Comparison of ENCODE assay signal across 24 mouse cellular contexts in the genomic region with DNA sequence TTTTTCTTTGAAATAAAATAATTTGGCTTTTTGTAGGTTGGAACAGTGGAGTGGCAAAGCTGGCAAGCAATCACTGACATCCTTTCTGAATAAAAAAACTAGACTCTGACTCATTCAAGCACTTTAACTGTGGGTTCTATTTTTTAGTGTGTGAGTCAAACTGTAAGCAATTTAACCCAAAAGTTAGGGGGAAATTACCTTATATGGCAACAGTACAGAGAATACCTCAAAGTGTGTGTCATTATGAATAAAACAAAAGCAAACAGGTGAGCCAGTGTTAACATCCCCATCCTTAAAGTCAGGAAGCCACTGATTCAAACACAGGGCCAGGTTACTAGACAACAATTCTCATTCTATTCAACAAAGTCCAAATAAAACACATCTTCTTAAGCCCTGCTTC. TPM values are rescaled to one million over a fixed set of nuclear protein-coding genes. Genes with fewer than 3 reads are reported as not detected.
DNase-seq lines count a peak whose midpoint lies in the region; ATAC-seq and TF ChIP-seq lines count a peak whose summit lies in the region.
"Had no signal": no experiment of that assay in that cellular context is flagged by ENCODE, and none has a peak within 500 bp of the region (broad histone marks: within the 10 kb centered on the region; RNA-seq: fewer than 3 reads in every experiment).

No protein-coding gene starts in this region.

- no peak overlapping the region for H3K4me2 ChIP-seq in stomach, postnatal 0 days (replicated peaks; ENCODE audit: low read depth)
- H3K4me2 ChIP-seq: forebrain, embryonic 12.5 days; heart, embryonic 13.5 days; hindbrain, embryonic 13.5 days; limb, embryonic 13.5 days; liver, embryonic 12.5 days; midbrain, embryonic 11.5 days had no signal

- no peak overlapping the region for H3K9ac ChIP-seq in stomach, postnatal 0 days (ENCODE audit: low read length)
- H3K9ac ChIP-seq: forebrain, embryonic 12.5 days; heart, embryonic 13.5 days; hindbrain, embryonic 13.5 days; limb, embryonic 13.5 days; liver, embryonic 12.5 days had no signal

- H3K4me3 ChIP-seq in limb, embryonic 10.5 days, result no peak overlapping the region
- no peak overlapping the region for H3K4me3 ChIP-seq in stomach, postnatal 0 days (ENCODE audit: low read depth, low read length)
- H3K4me3 ChIP-seq: forebrain, embryonic 12.5 days; heart, adult 2 months; heart, embryonic 13.5 days; hindbrain, embryonic 13.5 days; limb, embryonic 13.5 days; liver, embryonic 12.5 days had no signal

- peak; percentile 58 for ATAC-seq in CD4-positive, CD25-positive, alpha-beta regulatory T cell, adult 4 months
- no peak for ATAC-seq in stomach, postnatal 0 days (ENCODE audit: low FRiP score, low TSS enrichment)
- ATAC-seq: liver, embryonic 12.5 days had no signal

- no peaks in the 10 kb centered on the region for H3K36me3 ChIP-seq in limb, embryonic 10.5 days
- H3K36me3 ChIP-seq in stomach, postnatal 0 days (ENCODE audit: control insufficient read depth, insufficient read depth, low read length), result no peaks in the 10 kb centered on the region
- H3K36me3 ChIP-seq: forebrain, embryonic 12.5 days; hindbrain, embryonic 13.5 days; limb, embryonic 13.5 days; liver, embryonic 12.5 days had no signal

- no peaks in the 10 kb centered on the region for H3K4me1 ChIP-seq in limb, embryonic 10.5 days
- no peaks in the 10 kb centered on the region for H3K4me1 ChIP-seq in stomach, postnatal 0 days (replicated peaks; ENCODE audit: control insufficient read depth, insufficient read depth)
- H3K4me1 ChIP-seq: hindbrain, embryonic 13.5 days had no signal

- no peak for TF ChIP-seq EP300 in stomach, postnatal 0 days (optimal IDR thresholded peaks at IDR 0.05)

- no peak for TF ChIP-seq CTCF in stomach, postnatal 0 days (IDR thresholded peaks at IDR 0.05; ENCODE audit: low read depth)

- DNase-seq in frontal cortex, postnatal 36 days (ENCODE audit: low spot score in 2 of 2), result peak; percentile 3 to 6
- no peak for DNase-seq in frontal cortex, postnatal 25 days (ENCODE audit: low spot score in 2 of 2)
- peak; percentile 61 for DNase-seq in brain, adult 2 months (ENCODE audit: low read depth, low spot score)
- peak; percentile 28 for DNase-seq in telencephalon, adult 2 months (ENCODE audit: low read depth, low spot score)
- DNase-seq in limb, embryonic 10.5 days (ENCODE audit: low spot score), result no peak
- no peak for DNase-seq in stomach, postnatal 0 days (ENCODE audit: low spot score)
- no peak for DNase-seq in layer of hippocampus, postnatal 10 days (ENCODE audit: low spot score in 2 of 2)
- DNase-seq: adrenal gland, postnatal 14 days; cerebellum, adult 9-11 months; gastrocnemius, postnatal 36 days; heart, adult 2 months; heart, postnatal 14 days; kidney, adult 8-10 months; kidney, postnatal 14 days; lung, adult 18-20 months; lung, postnatal 10 days had no signal

- H3K27me3 ChIP-seq in limb, embryonic 10.5 days (ENCODE audit: low read depth, poor library complexity, severe bottlenecking), result 0 out of 2 replicates have a peak, but pooled peaks cover 9% of the 10 kb centered on the region
- H3K27me3 ChIP-seq in stomach, postnatal 0 days (ENCODE audit: control insufficient read depth, insufficient read depth, low read length), result no peaks in the 10 kb centered on the region
- H3K27me3 ChIP-seq: forebrain, embryonic 12.5 days; heart, embryonic 13.5 days; hindbrain, embryonic 13.5 days; liver, embryonic 12.5 days had no signal

- no peak overlapping the region for H3K27ac ChIP-seq in limb, embryonic 10.5 days
- no peak overlapping the region for H3K27ac ChIP-seq in stomach, postnatal 0 days (replicated peaks)
- H3K27ac ChIP-seq: forebrain, embryonic 12.5 days; heart, adult 2 months; heart, embryonic 13.5 days; hindbrain, embryonic 13.5 days; limb, embryonic 13.5 days; liver, embryonic 12.5 days had no signal

- no peaks in the 10 kb centered on the region for H3K9me3 ChIP-seq in limb, embryonic 10.5 days (replicated peaks)
- H3K9me3 ChIP-seq in stomach, postnatal 0 days (ENCODE audit: control insufficient read depth, low read length), result no peaks in the 10 kb centered on the region
- H3K9me3 ChIP-seq: forebrain, embryonic 12.5 days; G1E; heart, embryonic 13.5 days; hindbrain, embryonic 13.5 days; limb, embryonic 13.5 days; liver, embryonic 12.5 days had no signal

RNA-seq across cellular contexts. Expression of a gene that starts 36.5 kb away (rescaled TPM):
- 10 to 100 TPM; 21.1 to 24.0 TPM for polyA plus RNA-seq in CD4-positive, CD25-positive, alpha-beta regulatory T cell, adult 4 months (2017; shearing (Covaris generic))
- polyA plus RNA-seq in limb, embryonic 10.5 days (2016; fragmentation: Nextera tagmentation; extraction: Ambion mirVana), result 11.9 and 14.1 TPM in 2 replicates
- 28.9 and 29.7 TPM in 2 replicates for polyA plus RNA-seq in stomach, postnatal 0 days (2015; fragmentation: Nextera tagmentation; extraction: Ambion mirVana)
- 10 to 100 TPM; 26.3 to 27.6 TPM for total RNA-seq in layer of hippocampus, postnatal 10 days (2021)

Comparison
In these comparisons a context has a peak if more than half of its experiments do, and no peak if none do; other contexts are left out.
1. DNase-seq: peak in frontal cortex, postnatal 36 days (2 of 2), brain, adult 2 months (single experiment) and telencephalon, adult 2 months (single experiment); none in frontal cortex, postnatal 25 days (0 of 2), limb, embryonic 10.5 days (single experiment), stomach, postnatal 0 days (single experiment) and layer of hippocampus, postnatal 10 days (0 of 2).